Mouse (Mus musculus): ENCODE measurements around the gene Noct.

GRCm38 (mm10) chr3:51220846-51221245 is 3.4 kb upstream of the Noct start:
- TF ChIP-seq CTCF (IDR thresholded peaks at IDR 0.05; ENCODE audit: extremely low read depth, insufficient read depth, insufficient read length, insufficient replicate concordance), result no peak
- no peak for TF ChIP-seq POLR2A (IDR thresholded peaks at IDR 0.05; ENCODE audit: low read depth, low read length)
